Mouse (Mus musculus) kidney, adult 2 months (tissue): ENCODE data around the gene Krt19. TPM values are rescaled to one million over a fixed set of nuclear protein-coding genes. Genes with fewer than 3 reads are reported as not detected.

Experiments used
- DNase-seq: peaks from one replicate; pipeline ENCODE4 v3.0.0; 2021
- H3K27ac ChIP-seq: fragments of 200-500 bp; 2 replicates; pipeline ENCODE4 v1.5.1; 2012; ENCODE audit warnings: low read depth, low read length, control low read depth, inconsistent platforms; ENCODE audit not compliant: insufficient read depth
- H3K27me3 ChIP-seq: fragments of 200-500 bp; replicated peaks from 2 replicates; pipeline ENCODE4 v1.6.1; 2012; ENCODE audit warnings: mild to moderate bottlenecking, moderate library complexity, low read length, inconsistent platforms; ENCODE audit not compliant: control insufficient read depth, insufficient read depth
- H3K36me3 ChIP-seq: fragments of 200-500 bp; 2 replicates; pipeline ENCODE4 v1.6.1; 2012; ENCODE audit warnings: mild to moderate bottlenecking, moderate library complexity, low read length, inconsistent platforms; ENCODE audit not compliant: control insufficient read depth, insufficient read depth
- H3K4me1 ChIP-seq: fragments of 200-500 bp; 2 replicates; pipeline ENCODE4 v1.6.1; 2011; ENCODE audit warnings: low read length; ENCODE audit not compliant: control insufficient read depth, insufficient read depth
- H3K4me3 ChIP-seq: fragments of 200-500 bp; 2 replicates; pipeline ENCODE4 v1.5.1; 2011; ENCODE audit warnings: mild to moderate bottlenecking, low read depth, low read length, control low read depth; ENCODE audit not compliant: insufficient read depth
- CTCF ChIP-seq: fragments of 200-500 bp; conservative IDR thresholded peaks from 2 replicates; pipeline ENCODE4 v1.5.1; 2011; ENCODE audit warnings: low read depth, mild to moderate bottlenecking, control low read depth, low read length, moderate library complexity, mixed read lengths; ENCODE audit not compliant: insufficient read depth, insufficient read length
- POLR2A ChIP-seq: fragments of 200-500 bp; IDR thresholded peaks from one replicate; pipeline ENCODE4 v1.6.1; 2011; ENCODE audit warnings: low read depth, low read length, control low read depth
- WGBS: fragments of 180-500 bp; shearing (Covaris S2); methylation state at CpG from one replicate; pipeline ENCODE4 v1.1.7; 2018; 5-methylcytosine and 5-hydroxymethylcytosine counted together
- polyA plus RNA-seq: library from polyadenylated mRNA; depleted of rRNA; stranded (reverse); fragments of >200 nt; gene quantifications from 2 replicates; pipeline ENCODE4 v1.2.3, GENCODE M21; 2012

Krt19 gene
- polyA plus RNA-seq, 1 experiment = 13.0 TPM

GRCm38 (mm10) chr11:100168765-100169762 lies 20.6 kb upstream of the Krt19 start:
- Histone ChIP-seq H3K4me1 (peaks cover 7% of the 10 kb centered on the region), H3K4me3 (no peak overlapping the region), H3K27ac (no peak overlapping the region), H3K36me3 (no peaks in the 10 kb centered on the region), H3K27me3 (no peaks in the 10 kb centered on the region)
- TF ChIP-seq CTCF (peak; percentile 88), POLR2A (no peak)
- 25% methylated on average over 14 of the region's 14 CpGs for WGBS
- peak; percentile 55 for DNase-seq

- Histone ChIP-seq H3K4me1 (peaks cover 8% of the 10 kb centered on the region), H3K4me3 (no peak overlapping the region), H3K27me3 (no peaks in the 10 kb centered on the region), H3K36me3 (no peaks in the 10 kb centered on the region), H3K27ac (no peak overlapping the region)
- no peak for DNase-seq
- no peak for TF ChIP-seq CTCF
- TF ChIP-seq POLR2A = no peak
- whole genome bisulfite sequencing = 65% methylated on average over 8 of the region's 8 CpGs
These were observed 19.6 kb upstream of the Krt19 start for GRCm38 (mm10) chr11:100168071-100168470.

- Histone ChIP-seq H3K4me1 (peaks cover 8% of the 10 kb centered on the region), H3K36me3 (no peaks in the 10 kb centered on the region), H3K27me3 (no peaks in the 10 kb centered on the region), H3K4me3 (no peak overlapping the region), H3K27ac (no peak overlapping the region)
- DNase-seq = peak; percentile 54
- WGBS = 15% methylated on average over 7 of the region's 7 CpGs
- TF ChIP-seq POLR2A (no peak), CTCF (no peak)
These were observed 15.9 kb upstream of the Krt19 start for GRCm38 (mm10) chr11:100164392-100164791.

- H3K4me3 ChIP-seq = no peak overlapping the region
- no peaks in the 10 kb centered on the region for H3K4me1 ChIP-seq
- 57% methylated on average over 6 of the region's 6 CpGs for WGBS
These were observed 9.5 kb upstream of the Krt19 start for GRCm38 (mm10) chr11:100157908-100158477.

GRCm38 (mm10) chr11:100157331-100157730 lies 8.9 kb upstream of the Krt19 start:
- Histone ChIP-seq H3K36me3 (no peaks in the 10 kb centered on the region), H3K27me3 (no peaks in the 10 kb centered on the region), H3K4me3 (no peak overlapping the region), H3K27ac (no peak overlapping the region), H3K4me1 (no peaks in the 10 kb centered on the region)
- WGBS = 80% methylated on average over 3 of the region's 3 CpGs
- TF ChIP-seq CTCF = no peak
- no peak for TF ChIP-seq POLR2A
- no peak for DNase-seq

More at GRCm38 (mm10) chr11:100157908-100158477, 9.5 kb upstream of the Krt19 start:
- TF ChIP-seq POLR2A = no peak
- TF ChIP-seq CTCF = no peak
- H3K27me3 ChIP-seq = no peaks in the 10 kb centered on the region
- no peak for DNase-seq
- H3K36me3 ChIP-seq = no peaks in the 10 kb centered on the region
- no peak overlapping the region for H3K27ac ChIP-seq

- Histone ChIP-seq H3K4me3 (no peak overlapping the region), H3K27ac (no peak overlapping the region), H3K4me1 (no peaks in the 10 kb centered on the region), H3K36me3 (no peaks in the 10 kb centered on the region), H3K27me3 (no peaks in the 10 kb centered on the region)
- 54% methylated on average over 8 of the region's 8 CpGs for WGBS
- DNase-seq = no peak
- TF ChIP-seq CTCF = no peak
- TF ChIP-seq POLR2A = no peak
These were observed 7.2 kb upstream of the Krt19 start for GRCm38 (mm10) chr11:100155497-100156255.
